Mouse (Mus musculus) intestine, embryonic 16.5 days (tissue): ENCODE data around the gene Cyb5r2. TPM values are rescaled to one million over a fixed set of nuclear protein-coding genes. Genes with fewer than 3 reads are reported as not detected.
A peak's percentile ranks its signal among the peaks of the same experiment; 100 is the strongest.

ENCODE experiments used
- ATAC-seq: fragments of 200-750 bp; cut with Nextera tagmentation; 2 replicates; pipeline ENCODE4 v1.8.0; 2017; ENCODE audit warnings: moderate TSS enrichment, moderate library complexity
- H3K27ac ChIP-seq: fragments of 300-500 bp; sonication (generic); 2 replicates; pipeline ENCODE4 v1.5.1; 2014; ENCODE audit warnings: mild to moderate bottlenecking, low read length
- H3K27me3 ChIP-seq: fragments of 300-500 bp; sonication (generic); replicated peaks from 2 replicates; pipeline ENCODE4 v1.6.1; 2014; ENCODE audit warnings: low read length, control low read depth, mixed read lengths; ENCODE audit not compliant: control insufficient read depth, insufficient read depth
- H3K36me3 ChIP-seq: fragments of 300-500 bp; sonication (generic); 2 replicates; pipeline ENCODE4 v1.6.1; 2014; ENCODE audit warnings: low read length, control low read depth; ENCODE audit not compliant: control insufficient read depth, insufficient read depth
- H3K4me1 ChIP-seq: fragments of 300-500 bp; sonication (generic); 2 replicates; pipeline ENCODE4 v1.6.1; 2014; ENCODE audit warnings: low read length, control low read depth, mixed read lengths; ENCODE audit not compliant: control insufficient read depth, insufficient read depth
- H3K4me2 ChIP-seq: fragments of 300-500 bp; sonication (generic); 2 replicates; pipeline ENCODE4 v1.6.1; 2014; ENCODE audit warnings: low read depth, low read length, control low read depth
- H3K4me3 ChIP-seq: fragments of 300-500 bp; sonication (generic); 2 replicates; pipeline ENCODE4 v1.5.1; 2014; ENCODE audit warnings: mild to moderate bottlenecking, low read length
- H3K9ac ChIP-seq: fragments of 300-500 bp; sonication (generic); 2 replicates; pipeline ENCODE4 v1.6.1; 2014; ENCODE audit warnings: low read depth, low read length
- H3K9me3 ChIP-seq: fragments of 300-500 bp; sonication (generic); 2 replicates; pipeline ENCODE4 v1.6.1; 2016; ENCODE audit warnings: low read length, control low read depth; ENCODE audit not compliant: control insufficient read depth
- WGBS: fragments of 180-500 bp; shearing (Covaris S2); extraction: QIAGEN DNeasy Blood & Tissue Kit; methylation state at CpG from one replicate; pipeline ENCODE4 v1.1.7; 2014; 5-methylcytosine and 5-hydroxymethylcytosine counted together
- polyA plus RNA-seq: library from polyadenylated mRNA; unstranded; fragments of >200 nt; fragmentation: Nextera tagmentation; extraction: Ambion mirVana; gene quantifications from 2 replicates; pipeline ENCODE4 v1.2.1, GENCODE M21; 2015

Gene Cyb5r2
- polyA plus RNA-seq, 1 experiment from 2014 or later: 0.12 TPM

GRCm38 (mm10) chr7:107705941-107706340 is 51.9 kb downstream of the Cyb5r2 start:
- Histone ChIP-seq H3K9ac (no peak overlapping the region), H3K4me1 (peaks cover 11% of the 10 kb centered on the region; the same call in 1 of the 2 replicates), H3K4me3 (no peak overlapping the region), H3K27ac (no peak overlapping the region), H3K27me3 (no peaks in the 10 kb centered on the region), H3K36me3 (no peaks in the 10 kb centered on the region), H3K9me3 (no peaks in the 10 kb centered on the region), H3K4me2 (no peak overlapping the region)
- WGBS: 68% methylated on average over 5 of the region's 5 CpGs
- ATAC-seq: no peak

GRCm38 (mm10) chr7:107702461-107703380 is 55.1 kb downstream of the Cyb5r2 start:
- 44% methylated on average over 13 of the region's 13 CpGs for WGBS
- ATAC-seq: peak; percentile 74
- Histone ChIP-seq H3K4me1 (no peaks in the 10 kb centered on the region; the same call in 1 of the 2 replicates), H3K9ac (no peak overlapping the region), H3K36me3 (0 out of 2 replicates have a peak, but pooled peaks cover 2% of the 10 kb centered on the region), H3K27ac (peak overlapping the region; percentile 43; the same call in 1 of the 2 replicates), H3K9me3 (no peaks in the 10 kb centered on the region), H3K4me2 (peak overlapping the region; percentile 13; the same call in 1 of the 2 replicates), H3K4me3 (no peak overlapping the region), H3K27me3 (no peaks in the 10 kb centered on the region)

GRCm38 (mm10) chr7:107700646-107701045 is 57.2 kb downstream of the Cyb5r2 start:
- WGBS: 78% methylated on average over 5 of the region's 5 CpGs
- no peak overlapping the region for H3K4me3 ChIP-seq
- no peaks in the 10 kb centered on the region for H3K4me1 ChIP-seq
- H3K36me3 ChIP-seq: 0 out of 2 replicates have a peak, but pooled peaks cover 5% of the 10 kb centered on the region
- no peak overlapping the region for H3K4me2 ChIP-seq
- H3K27ac ChIP-seq: no peak overlapping the region
- H3K9me3 ChIP-seq: no peaks in the 10 kb centered on the region
- no peak overlapping the region for H3K9ac ChIP-seq
- no peaks in the 10 kb centered on the region for H3K27me3 ChIP-seq
- ATAC-seq: peak; percentile 13; the same call in 1 of the 2 replicates

- no peak overlapping the region for H3K4me3 ChIP-seq
- H3K27me3 ChIP-seq: no peaks in the 10 kb centered on the region
- H3K9ac ChIP-seq: no peak overlapping the region
- 70% methylated on average over 1 of the region's 1 CpGs for WGBS
- H3K4me1 ChIP-seq: no peaks in the 10 kb centered on the region
- no peaks in the 10 kb centered on the region for H3K9me3 ChIP-seq
- no peak overlapping the region for H3K4me2 ChIP-seq
- 0 out of 2 replicates have a peak, but pooled peaks cover 5% of the 10 kb centered on the region for H3K36me3 ChIP-seq
- no peak for ATAC-seq
- H3K27ac ChIP-seq: no peak overlapping the region; the same call in 1 of the 2 replicates
Observed at GRCm38 (mm10) chr7:107699926-107700325, 57.9 kb downstream of the Cyb5r2 start.

Other genes with a start within 250 kb of the Cyb5r2 start
- 9.6 and 11.1 TPM in 2 replicates for gene Olfml1, start 190.6 kb downstream of the Cyb5r2 start, polyA plus RNA-seq
- 13.7 and 14.7 TPM in 2 replicates for gene Ppfibp2, start 162.8 kb downstream of the Cyb5r2 start, polyA plus RNA-seq
- not detected in 2 replicates for gene 5330417H12Rik, start 132.9 kb downstream of the Cyb5r2 start, polyA plus RNA-seq
- not detected in 2 replicates for gene Ovch2, start 43.2 kb upstream of the Cyb5r2 start, polyA plus RNA-seq
- gene Olfr467, start 54.2 kb upstream of the Cyb5r2 start, polyA plus RNA-seq: not detected in 2 replicates
- not detected in 2 replicates for gene Olfr469, start 67.5 kb upstream of the Cyb5r2 start, polyA plus RNA-seq
- gene Olfr470, start 89.5 kb upstream of the Cyb5r2 start, polyA plus RNA-seq: not detected in 2 replicates
- not detected in 2 replicates for gene Olfr472, start 139.9 kb upstream of the Cyb5r2 start, polyA plus RNA-seq
- gene Olfr473, start 172.4 kb upstream of the Cyb5r2 start, polyA plus RNA-seq: not detected in 2 replicates
- gene Olfr474, start 196.6 kb upstream of the Cyb5r2 start, polyA plus RNA-seq: not detected in 2 replicates
- gene Olfr476, start 206.8 kb upstream of the Cyb5r2 start, polyA plus RNA-seq: not detected in 2 replicates
- not detected in 2 replicates for gene Olfr477, start 228.7 kb upstream of the Cyb5r2 start, polyA plus RNA-seq